Mouse (Mus musculus): ENCODE results near the gene Haao. TPM values are rescaled to one million over a fixed set of nuclear protein-coding genes. Genes with fewer than 3 reads are reported as not detected.
A peak's percentile ranks its signal among the peaks of the same experiment; 100 is the strongest.

Haao gene
- polyA plus RNA-seq, 1 experiment from 2014 or later = 0.41 TPM

GRCm38 (mm10) chr17:83819503-83819902, 28.3 kb downstream of the Haao start:
- Histone ChIP-seq H3K4me3 (no peak overlapping the region), H3K27ac (no peak overlapping the region), H3K27me3 (ENCODE audit: insufficient read depth, poor library complexity, severe bottlenecking) (no peaks in the 10 kb centered on the region), H3K9me3 (no peaks in the 10 kb centered on the region), H3K36me3 (no peaks in the 10 kb centered on the region), H3K4me1 (replicated peaks) (peaks cover 27% of the 10 kb centered on the region)
- no peak for DNase-seq (ENCODE audit: low spot score)
- 74% methylated on average over 8 of the region's 8 CpGs for WGBS

GRCm38 (mm10) chr17:83816996-83817395, 30.8 kb downstream of the Haao start:
- no peak overlapping the region for H3K27ac ChIP-seq
- H3K4me3 ChIP-seq = no peak overlapping the region
- 87% methylated on average over 7 of the region's 7 CpGs for WGBS
- H3K36me3 ChIP-seq = peaks cover 3% of the 10 kb centered on the region; the same call in 1 of the 2 replicates
- no peaks in the 10 kb centered on the region for H3K27me3 ChIP-seq (ENCODE audit: insufficient read depth, poor library complexity, severe bottlenecking)
- DNase-seq (ENCODE audit: low spot score) = no peak
- peaks cover 18% of the 10 kb centered on the region for H3K4me1 ChIP-seq (replicated peaks)
- no peaks in the 10 kb centered on the region for H3K9me3 ChIP-seq

- H3K4me1 ChIP-seq (replicated peaks) = no peaks in the 10 kb centered on the region
- no peak overlapping the region for H3K4me3 ChIP-seq
- no peaks in the 10 kb centered on the region for H3K9me3 ChIP-seq
- 96% methylated on average over 4 of the region's 4 CpGs for WGBS
- H3K36me3 ChIP-seq = peaks cover 3% of the 10 kb centered on the region; the same call in 1 of the 2 replicates
- no peaks in the 10 kb centered on the region for H3K27me3 ChIP-seq (ENCODE audit: insufficient read depth, poor library complexity, severe bottlenecking)
- no peak overlapping the region for H3K27ac ChIP-seq
- DNase-seq (ENCODE audit: low spot score) = no peak
Observed at GRCm38 (mm10) chr17:83813050-83813449, 34.7 kb downstream of the Haao start.

- no peak overlapping the region for H3K27ac ChIP-seq
- peaks cover 3% of the 10 kb centered on the region; the same call in 1 of the 2 replicates for H3K36me3 ChIP-seq
- no peaks in the 10 kb centered on the region for H3K4me1 ChIP-seq (replicated peaks)
- no peak for DNase-seq (ENCODE audit: low spot score)
- no peak overlapping the region for H3K4me3 ChIP-seq
- no peaks in the 10 kb centered on the region for H3K9me3 ChIP-seq
- WGBS = 92% methylated on average over 17 of the region's 17 CpGs
- no peaks in the 10 kb centered on the region for H3K27me3 ChIP-seq (ENCODE audit: insufficient read depth, poor library complexity, severe bottlenecking)
Observed at GRCm38 (mm10) chr17:83812200-83812944, 35.4 kb downstream of the Haao start.

GRCm38 (mm10) chr17:83810285-83810684, 37.5 kb downstream of the Haao start:
- H3K9me3 ChIP-seq = no peaks in the 10 kb centered on the region
- H3K36me3 ChIP-seq = peaks cover 20% of the 10 kb centered on the region; the same call in 1 of the 2 replicates
- DNase-seq (ENCODE audit: low spot score) = no peak
- H3K4me1 ChIP-seq (replicated peaks) = no peaks in the 10 kb centered on the region
- no peak overlapping the region for H3K4me3 ChIP-seq
- 88% methylated on average over 5 of the region's 5 CpGs for WGBS
- H3K27ac ChIP-seq = no peak overlapping the region
- no peaks in the 10 kb centered on the region for H3K27me3 ChIP-seq (ENCODE audit: insufficient read depth, poor library complexity, severe bottlenecking)

GRCm38 (mm10) chr17:83809197-83809829, 38.5 kb downstream of the Haao start:
- H3K9me3 ChIP-seq = no peaks in the 10 kb centered on the region
- H3K4me3 ChIP-seq = no peak overlapping the region
- no peak for DNase-seq (ENCODE audit: low spot score)
- peaks cover 5% of the 10 kb centered on the region for H3K4me1 ChIP-seq (replicated peaks)
- no peak overlapping the region for H3K27ac ChIP-seq
- no peaks in the 10 kb centered on the region for H3K27me3 ChIP-seq (ENCODE audit: insufficient read depth, poor library complexity, severe bottlenecking)
- 90% methylated on average over 17 of the region's 17 CpGs for WGBS
- H3K36me3 ChIP-seq = peaks cover 29% of the 10 kb centered on the region

GRCm38 (mm10) chr17:83808476-83809098, 39.2 kb downstream of the Haao start:
- no peaks in the 10 kb centered on the region for H3K9me3 ChIP-seq
- H3K27ac ChIP-seq = no peak overlapping the region
- peaks cover 33% of the 10 kb centered on the region for H3K36me3 ChIP-seq
- no peak for DNase-seq (ENCODE audit: low spot score)
- peaks cover 12% of the 10 kb centered on the region for H3K4me1 ChIP-seq (replicated peaks)
- 86% methylated on average over 12 of the region's 12 CpGs for WGBS
- no peak overlapping the region for H3K4me3 ChIP-seq
- no peaks in the 10 kb centered on the region for H3K27me3 ChIP-seq (ENCODE audit: insufficient read depth, poor library complexity, severe bottlenecking)

GRCm38 (mm10) chr17:83807778-83808398, 39.9 kb downstream of the Haao start:
- peaks cover 12% of the 10 kb centered on the region for H3K4me1 ChIP-seq (replicated peaks)
- 75% methylated on average over 11 of the region's 11 CpGs for WGBS
- H3K4me3 ChIP-seq = no peak overlapping the region
- no peak overlapping the region for H3K27ac ChIP-seq
- H3K36me3 ChIP-seq = peaks cover 33% of the 10 kb centered on the region
- no peaks in the 10 kb centered on the region for H3K27me3 ChIP-seq (ENCODE audit: insufficient read depth, poor library complexity, severe bottlenecking)
- H3K9me3 ChIP-seq = no peaks in the 10 kb centered on the region
- DNase-seq (ENCODE audit: low spot score) = peak; percentile 62

- Histone ChIP-seq H3K4me3 (no peak overlapping the region), H3K4me1 (replicated peaks) (peaks cover 12% of the 10 kb centered on the region), H3K9me3 (no peaks in the 10 kb centered on the region), H3K27me3 (ENCODE audit: insufficient read depth, poor library complexity, severe bottlenecking) (no peaks in the 10 kb centered on the region), H3K36me3 (peaks cover 33% of the 10 kb centered on the region), H3K27ac (no peak overlapping the region)
- WGBS = 84% methylated on average over 7 of the region's 7 CpGs
- DNase-seq (ENCODE audit: low spot score) = no peak
Observed at GRCm38 (mm10) chr17:83807345-83807744, 40.4 kb downstream of the Haao start.

- peaks cover 12% of the 10 kb centered on the region for H3K4me1 ChIP-seq (replicated peaks)
- H3K9me3 ChIP-seq = no peaks in the 10 kb centered on the region
- 95% methylated on average over 9 of the region's 9 CpGs for WGBS
- H3K4me3 ChIP-seq = no peak overlapping the region
- no peak overlapping the region for H3K27ac ChIP-seq
- DNase-seq (ENCODE audit: low spot score) = no peak
- H3K36me3 ChIP-seq = peaks cover 30% of the 10 kb centered on the region
- no peaks in the 10 kb centered on the region for H3K27me3 ChIP-seq (ENCODE audit: insufficient read depth, poor library complexity, severe bottlenecking)
Observed at GRCm38 (mm10) chr17:83805078-83805477, 42.7 kb downstream of the Haao start.

- no peak for DNase-seq (ENCODE audit: low spot score)
- H3K9me3 ChIP-seq = no peaks in the 10 kb centered on the region
- peaks cover 12% of the 10 kb centered on the region for H3K4me1 ChIP-seq (replicated peaks)
- H3K27ac ChIP-seq = no peak overlapping the region
- H3K36me3 ChIP-seq = peaks cover 30% of the 10 kb centered on the region
- WGBS = 67% methylated on average over 9 of the region's 9 CpGs
- no peak overlapping the region for H3K4me3 ChIP-seq
- no peaks in the 10 kb centered on the region for H3K27me3 ChIP-seq (ENCODE audit: insufficient read depth, poor library complexity, severe bottlenecking)
Observed at GRCm38 (mm10) chr17:83803987-83804386, 43.8 kb downstream of the Haao start.

GRCm38 (mm10) chr17:83799506-83800050, 48.2 kb downstream of the Haao start:
- WGBS = 95% methylated on average over 11 of the region's 11 CpGs
- Histone ChIP-seq H3K4me1 (replicated peaks) (peaks cover 10% of the 10 kb centered on the region), H3K36me3 (peaks cover 6% of the 10 kb centered on the region; the same call in 1 of the 2 replicates), H3K4me3 (no peak overlapping the region), H3K27me3 (ENCODE audit: insufficient read depth, poor library complexity, severe bottlenecking) (no peaks in the 10 kb centered on the region), H3K27ac (no peak overlapping the region), H3K9me3 (no peaks in the 10 kb centered on the region)
- DNase-seq (ENCODE audit: low spot score) = no peak
